Mouse (Mus musculus) spleen, adult 2 months (tissue): ENCODE data around the gene Tab1. TPM values are rescaled to one million over a fixed set of nuclear protein-coding genes. Genes with fewer than 3 reads are reported as not detected.

Experiments
- DNase-seq, 2 experiments: peaks; one replicate each; pipeline versions ENCODE4 v3.0.0 to v3.0.0-alpha.2; 2012 to 2021; ENCODE audit warnings: low spot score in 2 of 2, low read depth in 1 of 2
- H3K27ac ChIP-seq: fragments of 200-500 bp; 2 replicates; pipeline ENCODE4 v1.5.1; 2012; ENCODE audit warnings: low read length, inconsistent platforms; ENCODE audit not compliant: insufficient read depth
- H3K27me3 ChIP-seq: fragments of 200-500 bp; 2 replicates; pipeline ENCODE4 v1.6.1; 2012; ENCODE audit warnings: mild to moderate bottlenecking, moderate library complexity, low read length, inconsistent platforms; ENCODE audit not compliant: control insufficient read depth, insufficient read depth
- H3K36me3 ChIP-seq: fragments of 200-500 bp; 2 replicates; pipeline ENCODE4 v1.6.1; 2012; ENCODE audit warnings: mild to moderate bottlenecking, low read length, inconsistent platforms; ENCODE audit not compliant: control insufficient read depth, insufficient read depth
- H3K4me1 ChIP-seq: fragments of 200-500 bp; 2 replicates; pipeline ENCODE4 v1.6.1; 2011; ENCODE audit warnings: inconsistent platforms; ENCODE audit not compliant: control insufficient read depth, insufficient read depth, insufficient read length
- H3K4me3 ChIP-seq: fragments of 200-500 bp; 2 replicates; pipeline ENCODE4 v1.5.1; 2011; ENCODE audit warnings: mild to moderate bottlenecking, inconsistent platforms; ENCODE audit not compliant: insufficient read depth, insufficient read length; ENCODE audit errors: extremely low read depth
- CTCF ChIP-seq: fragments of 200-500 bp; IDR thresholded peaks from 2 replicates; pipeline ENCODE4 v1.5.1; 2011; ENCODE audit warnings: mild to moderate bottlenecking, inconsistent platforms; ENCODE audit not compliant: insufficient read depth, insufficient read length, insufficient replicate concordance; ENCODE audit errors: extremely low read depth
- POLR2A ChIP-seq: fragments of 200-500 bp; IDR thresholded peaks from 2 replicates; pipeline ENCODE4 v1.6.1; 2011; ENCODE audit warnings: low read depth, low read length, inconsistent platforms
- WGBS: fragments of 180-500 bp; shearing (Covaris S2); methylation state at CpG from one replicate; pipeline ENCODE4 v1.1.7; 2018; 5-methylcytosine and 5-hydroxymethylcytosine counted together
- polyA plus RNA-seq: library from polyadenylated mRNA; depleted of rRNA; stranded (reverse); fragments of >200 nt; gene quantifications from 2 replicates; pipeline ENCODE4 v1.2.3, GENCODE M21; 2012

Tab1 gene
- polyA plus RNA-seq, 1 experiment: 16.1 TPM

GRCm38 (mm10) chr15:80091121-80091955, 41.6 kb upstream of the Tab1 start, which contains the start of the genes Syngr1 and Rpl3:
Syngr1 (plus strand) TSS chr15:80091334.
Rpl3 (minus strand) TSS chr15:80091868.
- H3K36me3 ChIP-seq: no peaks in the 10 kb centered on the region
- H3K4me3 ChIP-seq: peak within 1 kb of the TSS; percentile 60
- H3K4me1 ChIP-seq: peaks cover 3% of the 10 kb centered on the region
- DNase-seq: peak; percentile 40 to 58
- peaks cover 5% of the 10 kb centered on the region; the same call in 1 of the 2 replicates for H3K27me3 ChIP-seq
- WGBS: 4% methylated on average over 85 of the region's 86 CpGs
- TF ChIP-seq CTCF (peak; percentile 76; the same call in 1 of the 2 replicates), POLR2A (no peak)
- H3K27ac ChIP-seq: no peak within 1 kb of the TSS

GRCm38 (mm10) chr15:80092041-80092441, 40.9 kb upstream of the Tab1 start:
- no peak for DNase-seq
- Histone ChIP-seq H3K4me1 (peaks cover 3% of the 10 kb centered on the region), H3K4me3 (no peak overlapping the region), H3K27me3 (peaks cover 5% of the 10 kb centered on the region; the same call in 1 of the 2 replicates), H3K27ac (no peak overlapping the region), H3K36me3 (no peaks in the 10 kb centered on the region)
- TF ChIP-seq POLR2A (no peak), CTCF (no peak)
- WGBS: 79% methylated on average over 7 of the region's 7 CpGs

GRCm38 (mm10) chr15:80092599-80092998, 40.3 kb upstream of the Tab1 start:
- Histone ChIP-seq H3K27ac (no peak overlapping the region), H3K4me3 (no peak overlapping the region), H3K36me3 (no peaks in the 10 kb centered on the region), H3K4me1 (peaks cover 3% of the 10 kb centered on the region), H3K27me3 (peaks cover 5% of the 10 kb centered on the region; the same call in 1 of the 2 replicates)
- no peak for DNase-seq
- WGBS: 62% methylated on average over 8 of the region's 8 CpGs
- TF ChIP-seq POLR2A (no peak), CTCF (no peak)

- Histone ChIP-seq H3K4me3 (no peak overlapping the region), H3K27me3 (peaks cover 5% of the 10 kb centered on the region; the same call in 1 of the 2 replicates), H3K36me3 (no peaks in the 10 kb centered on the region), H3K27ac (no peak overlapping the region), H3K4me1 (peaks cover 3% of the 10 kb centered on the region)
- DNase-seq: no peak
- 95% methylated on average over 13 of the region's 13 CpGs for WGBS
- TF ChIP-seq CTCF (no peak), POLR2A (no peak)
Measured at GRCm38 (mm10) chr15:80094201-80094600, 38.7 kb upstream of the Tab1 start.

GRCm38 (mm10) chr15:80095596-80095995, 37.3 kb upstream of the Tab1 start:
- H3K36me3 ChIP-seq: no peaks in the 10 kb centered on the region
- 100% methylated on average over 1 of the region's 1 CpGs for WGBS
- peaks cover 5% of the 10 kb centered on the region; the same call in 1 of the 2 replicates for H3K27me3 ChIP-seq
- H3K27ac ChIP-seq: no peak overlapping the region
- no peak overlapping the region for H3K4me3 ChIP-seq
- H3K4me1 ChIP-seq: peaks cover 3% of the 10 kb centered on the region
- no peak for DNase-seq
- no peak for TF ChIP-seq CTCF
- TF ChIP-seq POLR2A: no peak

- H3K36me3 ChIP-seq: no peaks in the 10 kb centered on the region
- H3K4me3 ChIP-seq: no peak overlapping the region
- 94% methylated on average over 10 of the region's 10 CpGs for WGBS
- H3K4me1 ChIP-seq: peaks cover 2% of the 10 kb centered on the region; the same call in 1 of the 2 replicates
- H3K27ac ChIP-seq: no peak overlapping the region; the same call in 1 of the 2 replicates
- DNase-seq: no peak
- H3K27me3 ChIP-seq: peaks cover 2% of the 10 kb centered on the region; the same call in 1 of the 2 replicates
- TF ChIP-seq CTCF: no peak
- TF ChIP-seq POLR2A: no peak
Measured at GRCm38 (mm10) chr15:80096406-80096805, 36.5 kb upstream of the Tab1 start.
